Mouse (Mus musculus): ENCODE measurements around the gene Tmem37.
A peak's percentile ranks its signal among the peaks of the same experiment; 100 is the strongest.

Tmem37 gene

GRCm38 (mm10) chr1:120057044-120057443 is 16.8 kb downstream of the Tmem37 start:
- peak; percentile 69 to 89 for DNase-seq

GRCm38 (mm10) chr1:120056236-120056635 is 17.6 kb downstream of the Tmem37 start:
- DNase-seq = no peak

GRCm38 (mm10) chr1:120055475-120055874 is 18.4 kb downstream of the Tmem37 start:
- DNase-seq = no peak

- DNase-seq = no peak
Measured at GRCm38 (mm10) chr1:120054997-120055396, 18.9 kb downstream of the Tmem37 start.

- no peak for DNase-seq
Measured at GRCm38 (mm10) chr1:120051070-120051469, 22.8 kb downstream of the Tmem37 start.

- DNase-seq = no peak
Measured at GRCm38 (mm10) chr1:120047325-120047724, 26.5 kb downstream of the Tmem37 start.

- peak in 1 of 2 experiments; percentile 37 for DNase-seq
Measured at GRCm38 (mm10) chr1:120044584-120044983, 29.3 kb downstream of the Tmem37 start.

- no peak for DNase-seq
Measured at GRCm38 (mm10) chr1:120042421-120042820, 31.5 kb downstream of the Tmem37 start.

GRCm38 (mm10) chr1:120038594-120038993 is 35.3 kb downstream of the Tmem37 start:
- DNase-seq = no peak

GRCm38 (mm10) chr1:120037021-120037683 is 36.7 kb downstream of the Tmem37 start:
- DNase-seq = peak; percentile 75 to 78

- DNase-seq = no peak
Measured at GRCm38 (mm10) chr1:120035456-120036034, 38.3 kb downstream of the Tmem37 start.

- no peak for DNase-seq
Measured at GRCm38 (mm10) chr1:120034793-120035192, 39.1 kb downstream of the Tmem37 start.

GRCm38 (mm10) chr1:120033469-120033854 is 40.4 kb downstream of the Tmem37 start:
- no peak for DNase-seq

GRCm38 (mm10) chr1:120032804-120033468 is 40.9 kb downstream of the Tmem37 start:
- peak; percentile 96 for DNase-seq

GRCm38 (mm10) chr1:120030474-120030873 is 43.4 kb downstream of the Tmem37 start:
- no peak for DNase-seq

- peak; percentile 75 to 84 for DNase-seq
Measured at GRCm38 (mm10) chr1:120027693-120028092, 46.2 kb downstream of the Tmem37 start.

- peak in 1 of 2 experiments; percentile 33 for DNase-seq
Measured at GRCm38 (mm10) chr1:120025050-120025439, 48.8 kb downstream of the Tmem37 start.

GRCm38 (mm10) chr1:120024331-120025049 is 49.4 kb downstream of the Tmem37 start:
- peak; percentile 79 to 84 for DNase-seq

- no peak for DNase-seq
Measured at GRCm38 (mm10) chr1:120021951-120022350, 51.9 kb downstream of the Tmem37 start.

GRCm38 (mm10) chr1:120020322-120020897 is 53.5 kb downstream of the Tmem37 start:
- no peak for DNase-seq

- DNase-seq = no peak
Measured at GRCm38 (mm10) chr1:120019428-120019827, 54.4 kb downstream of the Tmem37 start.

- no peak for DNase-seq
Measured at GRCm38 (mm10) chr1:120018900-120019299, 55.0 kb downstream of the Tmem37 start.

Measured in kidney, postnatal 25 days (tissue).